Mouse (Mus musculus): ENCODE results near the gene Mdh2.

DNA sequence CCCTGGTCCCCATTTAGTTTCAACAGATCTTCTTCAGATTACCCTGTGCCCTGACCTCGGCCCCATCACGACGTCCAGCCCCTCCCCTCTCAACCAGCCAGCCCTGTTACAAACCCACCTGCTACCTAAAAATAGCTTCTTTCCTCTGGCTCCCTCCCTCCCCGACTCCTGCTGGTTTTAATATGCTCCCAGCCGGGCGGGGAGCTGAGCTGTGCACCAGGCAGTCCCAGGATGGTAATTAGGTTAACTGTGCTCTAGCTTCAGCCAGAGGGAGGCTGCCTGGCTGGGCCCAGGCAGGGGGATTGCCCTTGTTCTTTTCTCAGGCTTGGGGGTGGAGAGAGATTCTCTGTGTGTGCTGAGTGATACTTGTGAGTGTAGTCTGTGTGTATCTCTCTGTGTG is 22.6 kb downstream of the Mdh2 start:
- TF ChIP-seq CTCF (IDR thresholded peaks at IDR 0.05) (no peak), POLR2A (IDR thresholded peaks at IDR 0.05; ENCODE audit: insufficient read depth, low read depth, low read length) (no peak)

All from heart, adult 2 months (tissue).